Mouse (Mus musculus): Measurements from ENCODE around the gene Lrrc8b.

DNA sequence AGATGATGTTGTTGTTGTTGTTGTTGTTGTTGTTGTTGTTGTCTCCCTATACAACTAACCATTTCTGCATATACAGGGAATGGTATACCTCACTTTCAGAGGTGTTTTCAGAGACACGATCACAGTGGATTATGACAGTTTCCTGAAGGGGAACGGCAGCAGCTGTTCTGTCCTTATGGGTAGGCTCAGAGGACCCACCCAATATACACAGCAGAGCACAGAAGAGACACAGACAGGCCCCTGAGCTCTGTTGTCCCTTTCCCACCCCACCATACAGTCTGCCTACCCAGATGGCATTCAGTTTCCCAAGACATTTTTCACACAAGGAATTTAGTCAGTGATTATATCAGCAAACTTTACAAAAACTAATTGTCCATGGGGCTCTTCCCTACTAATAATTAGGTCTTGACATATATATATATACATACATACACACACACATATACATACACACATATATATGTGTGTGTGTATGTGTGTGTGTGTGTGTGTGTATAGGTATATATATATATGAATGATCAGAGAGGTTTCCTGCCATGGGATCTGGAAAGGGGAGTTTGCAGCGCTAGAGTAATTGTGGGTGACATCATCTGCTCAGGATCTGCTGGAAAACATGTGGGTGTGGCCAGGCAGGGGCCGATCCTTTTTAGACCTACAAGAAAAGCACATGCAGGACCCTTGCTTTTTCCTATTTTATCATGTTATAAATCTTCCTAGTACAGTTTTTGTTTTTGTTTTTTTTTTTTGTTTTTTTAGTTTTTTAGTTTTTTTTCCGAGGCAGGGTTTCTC, 26.8 kb downstream of the Lrrc8b start:
- no peak for TF ChIP-seq CTCF (conservative IDR thresholded peaks at IDR 0.05; ENCODE audit: low read length)
- no peak for TF ChIP-seq POU5F1 (IDR thresholded peaks at IDR 0.05; ENCODE audit: borderline replicate concordance, low read length)
- no peak for TF ChIP-seq NANOG (IDR thresholded peaks at IDR 0.05; ENCODE audit: borderline replicate concordance, low read length)

All from E14TG2a.4 (cell line).